Mouse (Mus musculus): ENCODE data around the gene Ube2h.

DNA sequence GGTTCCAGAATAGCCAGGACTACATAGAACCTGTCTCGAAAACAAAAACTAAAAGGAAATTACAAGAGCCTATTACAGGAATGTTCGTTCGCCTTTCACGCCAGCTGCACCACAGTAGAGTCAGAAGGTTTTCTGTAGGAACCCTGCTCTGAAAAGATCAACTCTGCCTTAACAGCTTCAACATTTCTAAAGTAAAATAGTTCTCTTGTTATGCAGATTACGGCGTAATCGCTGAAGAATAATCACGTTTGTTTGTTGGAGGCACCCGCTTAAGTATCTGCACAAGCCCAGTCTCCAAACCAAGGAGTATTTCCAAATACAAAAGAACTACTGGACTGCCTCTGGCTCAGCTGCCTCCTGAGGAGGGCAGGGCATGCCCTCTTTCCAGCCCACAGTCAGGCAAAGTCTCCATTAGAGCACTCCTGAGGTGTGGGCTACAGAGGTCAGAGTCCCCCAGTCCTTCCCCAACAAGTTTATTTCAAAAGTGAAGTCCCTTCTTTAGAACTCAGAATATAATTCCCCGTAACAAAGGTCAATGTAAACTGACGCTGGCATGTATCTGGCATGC is 31.9 kb downstream of the Ube2h start:
- TF ChIP-seq POLR2A (IDR thresholded peaks at IDR 0.05; ENCODE audit: low read depth, low read length) = no peak
- TF ChIP-seq CTCF (IDR thresholded peaks at IDR 0.05; ENCODE audit: borderline replicate concordance, insufficient read depth, low read length) = no peak

All from embryonic fibroblast, embryonic 13.5 days (primary cell).